Mouse (Mus musculus) liver, adult (tissue): Measurements from ENCODE around the gene Gadd45g.
A peak's percentile ranks its signal among the peaks of the same experiment; 100 is the strongest.

Source experiments
- GATA4 ChIP-seq: IDR thresholded peaks from 2 replicates; pipeline ENCODE4 v1.6.1; 2014; ENCODE audit warnings: mild to moderate bottlenecking, low read length; ENCODE audit not compliant: insufficient replicate concordance

The Gadd45g gene

DNA sequence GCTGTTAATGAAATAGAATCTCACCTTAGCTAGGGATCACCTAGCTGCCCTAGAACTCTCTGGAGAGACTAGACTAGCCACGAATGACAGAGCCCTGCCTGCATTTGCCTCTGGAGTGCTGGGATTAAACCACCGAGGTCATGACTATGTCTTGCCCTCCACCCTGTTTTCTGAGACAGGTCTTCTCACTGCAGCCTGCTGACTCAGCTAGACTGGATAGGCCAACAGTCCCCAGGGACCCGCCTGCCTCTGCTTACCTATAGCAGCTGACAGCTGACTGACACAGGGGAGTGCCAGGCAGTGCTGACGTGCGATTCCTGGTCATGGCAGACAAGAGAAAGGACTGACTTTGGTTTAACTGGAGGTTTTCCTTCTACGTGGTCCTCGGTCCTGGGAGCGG, 12.7 kb downstream of the Gadd45g start:
- TF ChIP-seq GATA4: no peak

DNA sequence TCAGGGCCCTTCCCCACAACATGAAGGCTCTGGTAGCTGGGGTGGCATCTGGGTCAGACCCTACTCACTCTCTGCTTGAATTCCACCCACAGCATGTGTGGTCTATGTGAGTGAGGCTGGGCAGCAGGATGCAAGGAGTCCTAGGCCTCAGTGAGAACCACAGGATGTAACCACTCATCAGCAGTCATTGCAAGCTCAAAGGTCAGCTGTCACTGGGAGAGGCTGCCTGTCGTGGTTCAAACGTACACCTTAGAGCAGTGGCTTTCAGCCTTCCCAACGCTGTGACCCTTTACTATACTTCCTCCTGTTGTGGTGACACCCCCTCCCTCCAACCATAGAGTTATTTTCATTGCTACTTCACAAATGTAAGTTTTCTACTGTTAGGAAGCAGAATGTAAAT, 13.3 kb downstream of the Gadd45g start:
- no peak for TF ChIP-seq GATA4

DNA sequence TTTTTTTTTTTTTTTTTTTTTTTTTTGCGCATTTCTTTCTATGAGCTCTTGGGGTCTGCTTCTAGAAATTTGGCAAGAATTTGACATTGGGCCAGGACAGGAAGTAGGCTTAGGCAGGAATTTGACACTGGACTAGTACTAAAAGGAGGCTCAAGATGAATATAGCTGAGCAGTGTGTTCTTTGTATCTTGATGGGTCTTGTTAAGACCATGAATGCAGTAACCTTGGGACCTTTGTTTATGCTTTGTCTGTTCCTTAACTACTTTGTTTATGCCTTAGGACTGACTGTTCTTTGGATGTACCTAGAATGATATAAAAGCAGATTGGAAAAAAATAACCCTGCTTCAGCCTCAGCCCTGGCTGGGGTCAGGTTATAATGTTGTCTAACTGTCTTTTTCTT, 16.3 kb downstream of the Gadd45g start:
- TF ChIP-seq GATA4: no peak

DNA sequence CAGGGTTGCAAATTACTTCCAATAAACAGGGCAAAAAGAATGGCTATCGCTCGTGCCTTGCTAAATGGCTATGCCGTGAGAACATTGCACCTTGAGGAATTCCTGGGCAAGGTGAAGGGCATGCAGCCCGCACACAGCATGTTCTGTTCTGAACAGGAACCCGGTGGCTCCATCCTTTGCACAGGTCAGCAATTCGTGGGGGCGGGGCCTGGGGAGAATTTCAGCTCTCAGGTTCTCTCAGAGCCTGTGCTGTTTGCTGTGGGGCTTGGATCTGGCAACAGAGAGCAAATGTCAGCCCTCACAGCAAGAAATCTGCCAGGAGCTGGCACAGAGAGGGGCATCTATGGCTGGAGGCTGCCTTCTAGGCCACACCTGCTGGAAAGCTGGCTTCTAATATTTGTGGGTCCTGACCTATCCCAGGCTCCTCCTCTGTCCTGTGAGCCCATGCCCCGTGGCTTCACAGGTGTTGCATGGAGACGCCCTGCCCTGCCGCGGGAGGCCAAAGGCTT, 19.7 kb downstream of the Gadd45g start:
- no peak for TF ChIP-seq GATA4

DNA sequence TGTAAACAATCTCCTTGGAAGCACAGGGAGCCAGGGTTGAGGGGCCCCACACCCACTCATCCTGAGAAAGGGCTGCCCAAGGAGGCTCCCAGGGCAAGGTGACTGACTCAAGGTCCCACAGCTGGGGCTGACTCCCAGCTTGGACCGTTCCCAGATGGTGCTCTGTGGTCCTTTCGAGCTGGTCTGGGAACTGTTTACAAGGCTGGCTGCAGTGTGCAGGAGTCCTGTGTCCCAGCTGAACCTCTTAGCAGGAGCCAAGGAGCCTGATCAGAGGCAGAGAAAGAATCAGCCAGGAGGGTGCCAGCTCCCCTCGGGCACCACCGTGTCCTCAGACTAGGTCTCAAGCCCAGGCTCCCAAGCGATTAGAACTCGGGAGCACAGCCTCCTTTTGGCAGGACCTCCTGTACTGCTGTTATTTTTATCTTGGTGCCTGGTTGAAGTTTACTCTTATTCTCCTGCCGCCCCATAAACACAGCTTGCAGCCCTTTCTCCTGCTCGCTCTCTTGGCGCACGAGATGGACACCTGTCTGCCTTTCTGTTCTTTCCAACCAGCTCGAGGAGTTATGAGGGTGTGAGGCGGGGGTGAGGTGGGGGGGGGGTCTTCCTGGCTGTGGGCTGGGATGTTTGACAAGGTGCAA, 22.1 kb downstream of the Gadd45g start:
- TF ChIP-seq GATA4: no peak

DNA sequence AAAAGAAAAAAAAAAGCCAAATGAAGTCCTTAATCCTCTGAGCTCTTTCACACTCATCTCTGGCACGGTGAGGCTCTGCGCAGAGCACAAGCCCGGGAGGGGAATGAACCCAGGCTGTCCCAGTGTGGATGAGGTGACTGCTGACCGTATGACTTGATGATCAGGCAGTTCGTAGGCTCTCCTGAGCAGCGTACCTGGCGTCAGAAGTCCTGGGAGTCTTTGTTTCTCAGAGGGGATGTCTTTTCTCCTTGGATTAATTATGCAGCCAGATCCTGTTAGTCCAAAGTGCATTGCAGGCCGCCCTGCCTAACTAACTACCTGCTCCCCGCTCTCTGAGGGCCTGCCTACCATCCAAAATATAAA, 22.6 kb downstream of the Gadd45g start:
- no peak for TF ChIP-seq GATA4

DNA sequence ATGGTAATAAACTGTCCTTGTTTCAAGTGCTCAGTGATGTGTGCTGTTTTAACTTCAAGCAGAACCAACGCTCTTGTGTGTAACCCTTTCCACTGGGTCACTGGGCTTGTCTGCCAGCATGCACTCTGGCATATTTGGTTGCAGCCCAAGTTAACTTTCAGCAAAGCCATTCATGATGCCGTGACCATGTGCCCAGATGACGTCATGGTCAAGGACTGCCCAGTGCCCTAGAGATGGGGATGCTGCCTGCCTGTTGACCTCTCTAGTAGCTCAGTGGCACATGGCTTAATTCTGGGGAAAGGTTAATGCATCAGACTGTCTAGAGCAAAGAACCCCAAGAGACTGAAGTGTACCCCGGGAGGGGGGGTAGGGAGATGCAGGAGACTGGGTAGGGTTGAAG, 24.7 kb downstream of the Gadd45g start:
- no peak for TF ChIP-seq GATA4

DNA sequence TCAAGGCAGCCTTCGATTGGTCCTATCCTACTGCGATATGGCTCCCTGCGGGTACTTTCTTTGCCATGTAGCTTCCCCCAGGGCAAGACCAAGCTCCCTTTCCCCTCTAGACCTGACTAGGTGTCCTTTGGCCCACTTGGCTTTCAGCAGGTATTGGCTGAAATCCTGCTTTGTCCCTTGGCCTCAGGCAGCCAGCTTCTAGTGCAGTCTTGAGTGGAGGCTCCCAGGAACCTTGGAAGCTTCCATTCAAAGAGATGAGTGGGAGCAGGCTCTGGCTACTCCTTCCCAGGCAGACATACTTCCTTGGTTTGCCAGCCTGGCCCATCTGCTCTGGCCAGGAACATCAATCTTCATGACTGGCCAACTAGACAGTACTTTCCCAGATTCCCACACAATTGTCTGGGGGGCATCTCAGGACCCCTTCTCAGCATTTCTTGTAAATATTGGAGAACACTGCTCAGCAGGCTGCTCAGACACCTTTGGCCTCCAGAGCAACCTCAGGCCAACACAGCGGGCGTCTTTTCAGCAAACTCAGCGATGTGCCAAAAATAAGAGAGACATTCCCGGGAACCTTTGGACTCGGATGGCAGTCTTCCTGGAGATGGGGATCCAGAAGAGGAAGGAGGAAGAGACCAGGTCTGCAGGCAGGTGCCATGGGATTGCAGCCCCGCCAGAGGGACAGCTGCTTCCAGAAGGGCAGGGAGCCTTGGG, 25.9 kb downstream of the Gadd45g start:
- no peak for TF ChIP-seq GATA4

DNA sequence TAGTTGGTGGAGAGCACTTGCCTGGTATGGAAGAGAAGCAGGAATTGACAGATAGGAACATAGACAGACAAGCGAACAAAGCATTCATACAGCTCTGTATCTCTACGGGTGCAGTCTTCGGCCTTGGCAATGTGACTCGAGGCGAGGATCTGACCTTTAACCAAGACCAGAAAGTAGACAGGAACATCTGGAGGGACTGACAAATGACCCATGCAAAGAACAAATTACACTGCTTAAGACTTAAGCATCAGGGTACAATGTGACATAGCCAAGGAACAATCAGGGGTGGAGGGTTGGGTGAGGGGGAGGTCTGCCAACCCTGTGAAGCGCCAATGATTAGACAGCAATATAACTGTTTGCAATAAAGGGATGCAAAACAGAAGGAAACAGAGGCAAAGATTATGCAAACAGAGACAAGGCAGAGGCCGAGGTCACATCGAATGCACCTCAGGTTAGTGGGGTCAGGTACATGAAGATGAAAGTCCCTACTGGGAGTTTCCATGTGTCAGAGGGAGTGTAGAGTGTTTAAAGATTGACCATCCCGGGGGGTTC, 26.6 kb downstream of the Gadd45g start:
- no peak; the same call in 1 of the 2 replicates for TF ChIP-seq GATA4

DNA sequence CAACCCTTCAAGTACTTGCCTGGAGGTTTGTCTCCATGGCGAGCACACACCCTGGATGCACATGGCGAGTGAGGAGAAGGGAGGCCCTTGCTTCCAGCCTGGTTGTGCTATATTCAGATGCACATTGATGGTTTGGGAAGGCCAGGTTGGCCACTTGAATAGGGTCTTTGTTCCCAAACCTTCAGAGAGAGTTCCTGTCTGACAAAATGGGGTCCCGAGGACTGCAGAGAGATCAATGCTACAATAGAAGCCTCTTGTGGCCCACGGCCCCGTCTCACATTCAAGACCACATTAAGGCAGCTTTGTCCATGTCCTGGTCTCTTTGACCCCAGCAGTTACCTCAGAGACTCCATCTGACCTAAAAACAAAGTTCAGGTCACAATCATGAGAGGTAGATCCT, 27.3 kb downstream of the Gadd45g start:
- no peak for TF ChIP-seq GATA4

DNA sequence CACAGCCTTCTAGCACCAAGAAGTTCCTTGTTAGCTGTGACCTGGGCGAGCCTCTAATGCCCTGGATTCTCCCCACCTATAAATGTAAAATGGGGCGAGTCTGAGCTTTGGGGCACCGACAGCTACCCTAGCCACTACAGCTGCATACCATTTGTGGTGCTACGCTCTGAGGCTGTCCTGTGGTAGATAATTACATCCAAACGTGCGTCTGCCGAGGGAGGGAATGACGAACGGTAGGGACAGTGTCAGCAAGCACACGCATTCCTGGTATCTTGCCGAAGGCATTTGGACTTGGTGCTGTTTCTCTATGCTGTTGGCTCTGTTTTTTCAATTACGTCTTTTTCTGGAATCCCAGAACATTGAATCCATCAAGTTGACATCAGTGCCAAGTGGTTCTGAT, 29.7 kb downstream of the Gadd45g start:
- TF ChIP-seq GATA4: no peak

DNA sequence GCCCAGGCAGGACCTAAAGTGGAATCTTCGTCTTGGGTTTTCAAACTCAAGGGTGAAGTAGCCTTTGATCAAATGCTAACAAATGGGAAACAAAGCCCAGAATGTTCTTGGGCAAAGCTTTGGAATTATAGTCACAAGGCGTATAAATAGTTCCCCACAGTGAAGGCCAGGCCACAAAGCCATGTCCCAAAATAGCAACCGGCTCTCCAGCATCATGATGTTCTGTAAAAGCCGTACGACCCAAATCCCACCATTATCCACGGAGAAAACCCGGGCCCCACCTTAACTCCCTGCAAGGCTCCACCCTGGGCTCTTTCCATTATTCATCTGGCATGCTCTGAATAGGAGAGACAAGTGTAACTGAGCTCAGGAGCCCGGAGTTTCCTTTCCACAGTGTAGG, 32.3 kb downstream of the Gadd45g start:
- TF ChIP-seq GATA4: no peak

DNA sequence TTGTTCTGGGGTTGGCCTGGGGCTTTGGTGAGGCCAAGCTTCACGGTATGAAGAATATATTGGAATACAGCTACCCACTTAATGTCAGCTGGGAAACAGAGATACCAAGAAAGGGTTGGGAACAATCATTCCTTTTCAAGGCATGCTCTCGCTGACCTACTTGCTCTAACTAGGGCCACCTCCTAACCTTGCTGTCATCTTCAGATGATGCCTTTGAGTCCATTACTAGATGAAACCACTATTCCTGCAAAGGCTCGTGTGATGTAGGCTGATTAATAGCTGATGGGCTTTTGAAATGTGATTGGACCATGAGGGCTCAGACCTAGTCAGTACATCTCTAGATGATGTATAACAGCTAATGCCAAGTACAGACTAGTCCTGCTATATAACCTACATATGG, 33.1 kb downstream of the Gadd45g start:
- no peak for TF ChIP-seq GATA4

DNA sequence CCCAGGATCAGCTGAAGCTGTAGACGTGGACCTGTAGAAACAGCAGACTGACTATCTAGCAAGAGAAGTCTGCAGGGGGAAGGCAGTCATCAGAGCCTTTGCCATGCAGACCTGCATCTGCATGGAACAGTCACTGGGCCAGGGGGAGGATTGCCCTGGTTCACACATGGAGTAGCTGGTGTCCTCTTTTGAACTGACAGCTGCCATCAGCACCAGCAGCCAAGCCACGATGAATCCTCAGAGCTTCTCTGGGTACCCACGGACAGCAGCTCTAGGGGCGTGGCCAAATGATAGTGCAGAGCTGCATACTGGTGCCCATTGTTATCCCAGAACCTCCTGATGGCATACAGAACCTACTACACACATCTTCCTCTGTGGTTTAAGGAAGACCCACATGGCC, 33.5 kb downstream of the Gadd45g start:
- TF ChIP-seq GATA4: no peak

DNA sequence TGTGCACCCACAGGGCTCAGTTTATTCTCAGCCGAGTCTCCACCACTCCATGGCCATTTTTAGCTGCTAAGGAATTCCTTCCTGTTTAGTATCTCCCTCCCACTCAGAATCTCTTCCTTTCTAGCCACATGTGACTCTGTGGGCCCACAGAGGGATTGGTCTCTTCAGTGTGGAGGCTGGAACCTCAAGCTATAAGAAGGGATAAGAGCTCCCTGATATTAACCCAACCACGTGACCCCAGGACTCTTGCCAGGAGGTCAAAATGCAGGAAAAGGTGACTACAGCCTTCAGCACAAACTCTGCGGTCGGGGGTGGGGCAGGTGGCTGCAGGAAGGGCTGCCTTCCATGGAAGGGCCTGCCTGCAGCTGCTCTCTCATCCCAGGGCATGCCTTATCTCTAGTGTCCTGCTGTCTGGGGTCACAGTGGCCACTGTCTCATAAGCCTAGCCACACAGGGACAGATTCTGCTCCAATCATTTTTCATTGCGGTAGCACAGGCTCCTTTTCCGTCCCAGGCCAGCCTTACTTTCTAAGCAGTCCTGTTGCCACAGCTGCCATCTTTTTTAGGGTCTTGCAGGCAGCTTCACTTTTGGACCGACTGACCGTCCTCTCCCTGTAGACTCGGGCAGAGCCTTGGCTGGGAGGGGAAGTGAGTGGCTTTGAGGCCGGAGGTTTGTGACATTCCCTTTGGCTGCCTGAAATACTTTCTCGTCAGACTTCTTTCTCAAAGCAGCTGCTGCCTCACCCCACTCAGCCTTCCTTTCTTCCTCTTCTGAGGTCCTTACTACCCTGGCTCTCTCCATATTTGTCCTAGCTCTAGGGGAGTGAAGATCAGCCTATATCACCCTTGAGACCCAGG, 35.0 kb downstream of the Gadd45g start:
- TF ChIP-seq GATA4: peak; percentile 81

DNA sequence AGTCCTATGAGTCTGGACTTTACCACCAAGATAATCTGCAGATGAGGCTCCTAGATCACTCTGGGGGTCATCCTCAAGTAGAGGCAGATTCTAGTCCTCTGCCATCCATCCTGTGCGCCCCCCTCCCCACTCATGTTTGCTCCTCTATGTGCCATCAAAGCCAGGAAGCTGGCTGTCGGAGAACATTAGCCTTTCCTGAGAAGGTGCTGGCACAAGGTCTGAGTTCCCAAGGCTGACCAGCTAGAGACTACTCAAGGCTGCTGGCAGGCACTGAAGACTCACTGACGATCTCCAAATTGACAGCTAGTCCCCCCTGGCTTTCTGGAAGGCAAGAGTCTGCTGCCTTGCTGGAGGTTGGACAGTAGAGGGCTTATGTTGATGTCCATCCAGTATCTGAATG, 35.7 kb downstream of the Gadd45g start:
- no peak for TF ChIP-seq GATA4
